Mouse (Mus musculus) brain, embryonic 14.5 days (tissue): Measurements from ENCODE around the gene Iqsec2. TPM values are rescaled to one million over a fixed set of nuclear protein-coding genes. Genes with fewer than 3 reads are reported as not detected.
A peak's percentile ranks its signal among the peaks of the same experiment; 100 is the strongest.

Experiments
- DNase-seq: peaks from one replicate; pipeline ENCODE4 v3.0.0-alpha.2; 2011; ENCODE audit warnings: low read depth
- CTCF ChIP-seq: fragments of 200-500 bp; IDR thresholded peaks from 2 replicates; pipeline ENCODE4 v1.5.1; 2012; ENCODE audit warnings: inconsistent platforms, mild to moderate bottlenecking, moderate library complexity, borderline replicate concordance; ENCODE audit not compliant: insufficient read depth, insufficient read length; ENCODE audit errors: extremely low read depth
- POLR2A ChIP-seq: fragments of 200-500 bp; IDR thresholded peaks from 2 replicates; pipeline ENCODE4 v1.6.1; 2012; ENCODE audit warnings: mild to moderate bottlenecking, inconsistent platforms, borderline replicate concordance; ENCODE audit not compliant: poor library complexity, insufficient read depth, insufficient read length, severe bottlenecking; ENCODE audit errors: extremely low read depth
- polyA plus RNA-seq: library from polyadenylated mRNA; depleted of rRNA; stranded (reverse); fragments of >200 nt; gene quantifications from 2 replicates; pipeline ENCODE4 v1.2.3, GENCODE M21; 2012; rRNA removed

The Iqsec2 gene
- polyA plus RNA-seq, 1 experiment = 12.7 TPM

GRCm38 (mm10) chrX:152232781-152233763 lies 89.0 kb downstream of the Iqsec2 start, which contains the start of gene Kdm5c:
TSS of gene Kdm5c (plus strand) at chrX:152233020.
- TF ChIP-seq POLR2A (peak; percentile 39; the same call in 1 of the 2 replicates), CTCF (no peak)
- peak; percentile 100 for DNase-seq

GRCm38 (mm10) chrX:152234125-152234524 lies 90.1 kb downstream of the Iqsec2 start:
- TF ChIP-seq POLR2A (no peak), CTCF (no peak)
- no peak for DNase-seq

- TF ChIP-seq POLR2A = no peak
- TF ChIP-seq CTCF = no peak
- DNase-seq = no peak
Observed at GRCm38 (mm10) chrX:152235758-152236157, 91.7 kb downstream of the Iqsec2 start.

- peak; percentile 5; the same call in 1 of the 2 replicates for TF ChIP-seq CTCF
- peak; percentile 1 for DNase-seq
Observed at GRCm38 (mm10) chrX:152243140-152243539, 99.1 kb downstream of the Iqsec2 start.

- TF ChIP-seq CTCF = no peak
- DNase-seq = no peak
Observed at GRCm38 (mm10) chrX:152244492-152245189, 100.6 kb downstream of the Iqsec2 start.

- TF ChIP-seq POLR2A (no peak), CTCF (no peak)
- DNase-seq = no peak
Observed at GRCm38 (mm10) chrX:152271189-152271588, 127.1 kb downstream of the Iqsec2 start.

Other genes with a start within 250 kb of the Iqsec2 start
- 53.2 and 58.6 TPM in 2 replicates for gene Hsd17b10, start 142.4 kb upstream of the Iqsec2 start, polyA plus RNA-seq
- 0.82 and 2.7 TPM in 2 replicates for gene Ribc1, start 128.0 kb upstream of the Iqsec2 start, polyA plus RNA-seq
- 60.0 and 71.8 TPM in 2 replicates for gene Smc1a, start 127.8 kb upstream of the Iqsec2 start, polyA plus RNA-seq
- gene Kdm5c, start 88.8 kb downstream of the Iqsec2 start, polyA plus RNA-seq = 43.6 and 57.9 TPM in 2 replicates
- 30.0 and 31.1 TPM in 2 replicates for gene Kantr, start 183.2 kb downstream of the Iqsec2 start, polyA plus RNA-seq
- gene Tspyl2, start 198.2 kb downstream of the Iqsec2 start, polyA plus RNA-seq = 112 and 126 TPM in 2 replicates
- gene Gpr173, start 224.4 kb downstream of the Iqsec2 start, polyA plus RNA-seq = 22.3 and 26.3 TPM in 2 replicates